Comparison of ENCODE assay signal across 8 mouse cellular contexts in genomic region chr4:83524456-83524842, GRCm38 (mm10). TPM values are rescaled to one million over a fixed set of nuclear protein-coding genes. Genes with fewer than 3 reads are reported as not detected.
A peak's percentile ranks its signal among the peaks of the same experiment; 100 is the strongest.
DNase-seq lines count a peak whose midpoint lies in the region; ATAC-seq lines count a peak whose summit lies in the region.

No protein-coding gene starts in this region.

- no peaks in the 10 kb centered on the region for H3K27me3 ChIP-seq in kidney, embryonic 14.5 days (ENCODE audit: control insufficient read depth, insufficient read depth, low read length)
- H3K27me3 ChIP-seq in hindbrain, embryonic 14.5 days (ENCODE audit: control insufficient read depth, insufficient read depth, low read length), result no peaks in the 10 kb centered on the region
- no peaks in the 10 kb centered on the region for H3K27me3 ChIP-seq in midbrain, embryonic 14.5 days (ENCODE audit: control insufficient read depth, insufficient read depth, low read length)

- WGBS in kidney, embryonic 14.5 days, result 11% methylated on average over 6 of the region's 6 CpGs
- 8% methylated on average over 6 of the region's 6 CpGs for WGBS in hindbrain, embryonic 14.5 days
- 2% methylated on average over 6 of the region's 6 CpGs for WGBS in midbrain, embryonic 14.5 days

- no peaks in the 10 kb centered on the region; the same call in 1 of the 2 replicates for H3K9me3 ChIP-seq in kidney, embryonic 14.5 days (ENCODE audit: control insufficient read depth, low read length)
- no peaks in the 10 kb centered on the region for H3K9me3 ChIP-seq in hindbrain, embryonic 14.5 days (ENCODE audit: control insufficient read depth, low read length)
- H3K9me3 ChIP-seq in midbrain, embryonic 14.5 days (ENCODE audit: control insufficient read depth, low read length), result no peaks in the 10 kb centered on the region

- H3K36me3 ChIP-seq in kidney, embryonic 14.5 days (ENCODE audit: control insufficient read depth, insufficient read depth, low read length), result no peaks in the 10 kb centered on the region
- no peaks in the 10 kb centered on the region for H3K36me3 ChIP-seq in hindbrain, embryonic 14.5 days (replicated peaks; ENCODE audit: control insufficient read depth, insufficient read depth)
- no peaks in the 10 kb centered on the region for H3K36me3 ChIP-seq in midbrain, embryonic 14.5 days (ENCODE audit: control insufficient read depth, insufficient read depth, low read length)

- H3K27ac ChIP-seq in kidney, embryonic 14.5 days (ENCODE audit: low read depth, low read length), result 0 out of 2 replicates have a peak overlapping the region, but pooled peaks have one; percentile 1
- H3K27ac ChIP-seq in brown adipose tissue, adult 24 weeks (replicated peaks; ENCODE audit: low read depth, low read length), result no peak overlapping the region
- H3K27ac ChIP-seq in hindbrain, embryonic 14.5 days, result peak overlapping the region; percentile 99
- H3K27ac ChIP-seq in midbrain, embryonic 14.5 days (replicated peaks; ENCODE audit: low read depth, low read length), result peak overlapping the region; percentile 99

- H3K9ac ChIP-seq in kidney, embryonic 14.5 days (ENCODE audit: low read depth, low read length), result peak overlapping the region; percentile 79
- H3K9ac ChIP-seq in hindbrain, embryonic 14.5 days, result peak overlapping the region; percentile 86
- peak overlapping the region; percentile 85 for H3K9ac ChIP-seq in midbrain, embryonic 14.5 days (replicated peaks; ENCODE audit: low read length)

- H3K4me2 ChIP-seq in kidney, embryonic 14.5 days (replicated peaks; ENCODE audit: low read depth, low read length), result peak overlapping the region; percentile 84
- H3K4me2 ChIP-seq in hindbrain, embryonic 14.5 days (replicated peaks), result peak overlapping the region; percentile 92
- peak overlapping the region; percentile 91 for H3K4me2 ChIP-seq in midbrain, embryonic 14.5 days (ENCODE audit: low read length)

- H3K4me1 ChIP-seq in kidney, embryonic 14.5 days (ENCODE audit: control insufficient read depth, insufficient read depth, low read length), result no peaks in the 10 kb centered on the region
- H3K4me1 ChIP-seq in brown adipose tissue, adult 24 weeks (ENCODE audit: control insufficient read depth, insufficient read depth, insufficient read length, low read length), result no peaks in the 10 kb centered on the region
- peaks cover 11% of the 10 kb centered on the region for H3K4me1 ChIP-seq in hindbrain, embryonic 14.5 days (replicated peaks; ENCODE audit: control insufficient read depth, insufficient read depth, low read length)
- H3K4me1 ChIP-seq in midbrain, embryonic 14.5 days (ENCODE audit: control insufficient read depth, insufficient read depth, low read length), result peaks cover 3% of the 10 kb centered on the region; the same call in 1 of the 2 replicates

- peak overlapping the region; percentile 65 for H3K4me3 ChIP-seq in kidney, embryonic 14.5 days (ENCODE audit: low read length)
- H3K4me3 ChIP-seq in brown adipose tissue, adult 24 weeks (ENCODE audit: insufficient read depth, low read depth, low read length), result peak overlapping the region; percentile 95
- H3K4me3 ChIP-seq in hindbrain, embryonic 14.5 days (replicated peaks; ENCODE audit: low read length), result peak overlapping the region; percentile 74
- H3K4me3 ChIP-seq in midbrain, embryonic 14.5 days (replicated peaks; ENCODE audit: low read depth, low read length), result peak overlapping the region; percentile 80

- no peak for ATAC-seq in kidney, embryonic 14.5 days (ENCODE audit: low FRiP score, low TSS enrichment)
- peak; percentile 1; the same call in 1 of the 2 replicates for ATAC-seq in hindbrain, embryonic 14.5 days (ENCODE audit: low FRiP score)
- 0 out of 2 replicates have a peak, but pooled peaks have one; percentile 4 for ATAC-seq in midbrain, embryonic 14.5 days (ENCODE audit: low FRiP score, low TSS enrichment)

- DNase-seq in kidney, adult 9 months, result no peak
- no peak for DNase-seq in hindbrain, embryonic 14.5 days (ENCODE audit: low spot score)
- no peak for DNase-seq in midbrain, embryonic 14.5 days
- no peak for DNase-seq in ovary, postnatal 14 days (ENCODE audit: low spot score)
- DNase-seq in thymus, postnatal 36 days, result no peak
- no peak for DNase-seq in adrenal gland, postnatal 25 days

RNA-seq across cellular contexts. Expression of gene Ccdc171, which starts 0.9 kb away (rescaled TPM):
- 2.9 and 3.9 TPM in 2 replicates for polyA plus RNA-seq in kidney, embryonic 14.5 days (2014; fragmentation: Nextera tagmentation; extraction: Ambion mirVana)
- 0.71 and 1.6 TPM in 2 replicates for polyA plus RNA-seq in brown adipose tissue, adult 24 weeks (2012; ENCODE audit: insufficient read depth, insufficient read length, missing spikeins)
- 3.0 and 3.5 TPM in 2 replicates for polyA plus RNA-seq in hindbrain, embryonic 14.5 days (2014; fragmentation: Nextera tagmentation; extraction: Ambion mirVana)
- 3.5 and 4.7 TPM in 2 replicates for polyA plus RNA-seq in midbrain, embryonic 14.5 days (2014; fragmentation: Nextera tagmentation; extraction: Ambion mirVana)
- 3.6 and 3.7 TPM in 2 replicates for total RNA-seq in adrenal gland, postnatal 25 days (2021)

RNA-seq across cellular contexts. Expression of gene Psip1, which starts 38.2 kb away (rescaled TPM):
- polyA plus RNA-seq in kidney, embryonic 14.5 days (2014; fragmentation: Nextera tagmentation; extraction: Ambion mirVana), result 202 and 215 TPM in 2 replicates
- polyA plus RNA-seq in brown adipose tissue, adult 24 weeks (2012; ENCODE audit: insufficient read depth, insufficient read length, missing spikeins), result 9.0 and 14.9 TPM in 2 replicates
- polyA plus RNA-seq in hindbrain, embryonic 14.5 days (2014; fragmentation: Nextera tagmentation; extraction: Ambion mirVana), result 308 and 330 TPM in 2 replicates
- 381 and 396 TPM in 2 replicates for polyA plus RNA-seq in midbrain, embryonic 14.5 days (2014; fragmentation: Nextera tagmentation; extraction: Ambion mirVana)
- 58.7 and 67.3 TPM in 2 replicates for total RNA-seq in adrenal gland, postnatal 25 days (2021)

Comparison
In these comparisons a context has a peak if more than half of its experiments do, and no peak if none do; other contexts are left out.
1. RNA of gene Psip1, which starts 38.2 kb away (polyA plus RNA-seq): 381 to 396 TPM in midbrain, embryonic 14.5 days, 308 to 330 TPM in hindbrain, embryonic 14.5 days and 202 to 215 TPM in kidney, embryonic 14.5 days; 9.0 to 14.9 TPM in brown adipose tissue, adult 24 weeks; every median in the first group is over 10 times any median in the second.
2. Peak in every context shown above with its lines, with median percentiles within 50 percentile points of each other: H3K4me2 ChIP-seq, H3K4me3 ChIP-seq and H3K9ac ChIP-seq.